Mouse (Mus musculus) lung, postnatal 25 days (tissue): Measurements from ENCODE around the gene Coq8b.

ENCODE experiments used
- DNase-seq: peaks from one replicate; pipeline ENCODE4 v3.0.0; 2022; ENCODE audit warnings: low spot score

Gene Coq8b

DNA sequence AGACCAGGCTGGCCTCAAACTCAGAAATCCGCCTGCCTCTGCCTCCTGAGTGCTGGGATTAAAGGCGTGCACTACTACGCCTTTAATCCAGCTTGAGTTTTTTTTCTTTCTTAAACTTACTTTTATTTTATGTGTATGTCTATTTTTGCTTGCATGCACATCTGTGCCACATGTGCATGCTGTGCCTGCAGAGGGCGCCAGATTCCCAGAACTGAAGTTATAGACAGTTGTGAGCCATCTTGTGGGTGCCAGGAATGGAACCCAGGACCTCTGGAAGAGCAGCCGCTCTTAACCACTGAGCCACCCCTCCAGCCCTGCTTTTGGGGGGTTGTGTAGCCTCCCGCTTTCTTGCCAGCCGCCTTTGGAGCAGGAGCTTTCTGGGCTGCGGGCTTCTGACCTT lies 38.6 kb downstream of the Coq8b start:
- DNase-seq = no peak

DNA sequence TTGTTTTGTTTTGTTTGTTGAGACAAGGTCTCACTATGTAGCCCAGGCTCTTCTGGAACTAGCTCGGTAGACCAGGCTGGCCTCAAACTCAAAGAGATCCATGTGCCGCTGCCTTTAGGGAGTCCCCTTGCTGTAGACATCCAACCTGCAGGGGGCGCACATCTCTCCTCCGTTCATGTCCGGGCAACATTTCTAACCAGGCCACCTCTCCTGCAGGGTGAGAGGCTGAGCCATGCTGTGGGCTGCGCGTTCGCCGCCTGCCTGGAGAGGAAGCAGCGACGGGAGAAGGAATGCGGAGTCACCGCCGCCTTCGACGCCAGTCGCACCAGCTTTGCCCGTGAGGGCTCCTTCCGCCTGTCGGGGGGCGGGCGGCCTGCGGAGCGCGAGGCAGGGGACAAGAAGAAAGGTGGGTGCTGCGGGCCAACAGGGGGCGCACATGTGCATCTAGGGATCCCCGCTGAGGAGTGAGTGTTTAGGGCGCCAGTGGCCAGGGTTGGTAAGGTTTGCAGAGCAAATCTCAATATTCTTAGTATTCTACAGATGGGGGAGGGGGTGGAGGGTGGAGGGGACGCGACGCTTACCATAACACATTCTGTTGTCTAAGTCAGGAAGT lies 41.0 kb downstream of the Coq8b start:
- no peak for DNase-seq

- no peak for DNase-seq
Measured at GRCm38 (mm10) chr7:27274916-27275315, 42.1 kb downstream of the Coq8b start.

DNA sequence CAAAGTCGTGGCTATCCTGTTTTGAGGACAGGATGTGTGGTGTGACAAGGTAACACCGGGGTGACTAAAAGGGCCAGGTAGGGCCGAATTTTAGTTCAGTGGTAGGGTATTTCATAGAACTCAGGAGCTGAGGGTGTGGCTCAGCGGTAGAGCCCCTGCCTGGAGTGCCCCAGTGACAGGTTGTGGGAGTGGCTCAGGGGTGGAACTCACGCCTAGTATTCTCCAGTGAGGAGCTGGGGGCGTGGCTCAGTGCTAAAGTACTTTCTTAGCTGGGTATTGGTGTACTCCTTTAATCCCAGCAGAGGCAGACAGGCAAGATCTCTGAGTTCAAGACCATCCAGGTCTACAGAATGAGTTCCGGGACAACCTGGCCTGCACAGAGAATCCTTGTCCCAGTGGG lies 43.2 kb downstream of the Coq8b start:
- no peak for DNase-seq

DNA sequence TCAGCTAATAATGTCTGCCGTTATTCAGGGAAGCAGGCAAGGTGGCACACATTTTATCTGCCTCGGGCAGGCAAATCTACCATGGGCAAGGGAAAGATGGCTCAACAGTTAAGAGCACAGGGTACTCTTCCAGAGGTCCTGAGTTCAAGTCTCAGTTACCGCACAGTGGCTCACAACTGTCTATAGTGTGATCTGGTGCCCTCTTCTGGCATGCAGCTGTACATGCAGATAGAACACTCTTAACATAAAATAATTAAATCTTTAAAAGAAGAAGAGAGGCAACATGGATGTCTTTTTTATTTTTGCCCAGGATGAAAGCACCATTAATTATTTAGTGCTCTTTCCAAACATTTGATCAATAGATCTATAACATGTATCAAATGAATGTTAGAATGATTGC lies 44.4 kb downstream of the Coq8b start:
- no peak for DNase-seq

GRCm38 (mm10) chr7:27281717-27282116 lies 48.9 kb downstream of the Coq8b start:
- DNase-seq = no peak

GRCm38 (mm10) chr7:27282225-27282624 lies 49.4 kb downstream of the Coq8b start:
- no peak for DNase-seq

- peak; percentile 47 for DNase-seq
Measured at GRCm38 (mm10) chr7:27284865-27285697, 52.3 kb downstream of the Coq8b start.

DNA sequence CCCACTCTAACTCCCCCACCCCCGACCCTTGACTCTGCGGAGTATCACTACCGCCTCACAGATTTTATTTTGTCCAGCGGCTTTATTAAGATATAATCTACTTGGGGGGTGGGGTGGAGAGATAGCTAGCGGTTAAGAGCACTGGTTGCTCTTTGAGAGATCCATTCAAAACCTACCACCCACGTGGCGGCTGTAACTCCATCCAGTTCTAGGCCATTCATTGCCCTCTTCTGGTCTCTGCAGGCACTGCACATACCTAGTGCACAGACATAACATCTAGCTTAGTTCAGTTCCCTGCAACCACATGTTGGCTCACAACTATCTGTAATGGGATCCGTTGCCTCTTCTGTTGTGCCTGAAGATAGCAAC lies 52.9 kb downstream of the Coq8b start:
- peak; percentile 73 for DNase-seq

GRCm38 (mm10) chr7:27288732-27289131 lies 55.9 kb downstream of the Coq8b start:
- no peak for DNase-seq

GRCm38 (mm10) chr7:27290555-27290954 lies 57.7 kb downstream of the Coq8b start:
- DNase-seq = no peak

DNA sequence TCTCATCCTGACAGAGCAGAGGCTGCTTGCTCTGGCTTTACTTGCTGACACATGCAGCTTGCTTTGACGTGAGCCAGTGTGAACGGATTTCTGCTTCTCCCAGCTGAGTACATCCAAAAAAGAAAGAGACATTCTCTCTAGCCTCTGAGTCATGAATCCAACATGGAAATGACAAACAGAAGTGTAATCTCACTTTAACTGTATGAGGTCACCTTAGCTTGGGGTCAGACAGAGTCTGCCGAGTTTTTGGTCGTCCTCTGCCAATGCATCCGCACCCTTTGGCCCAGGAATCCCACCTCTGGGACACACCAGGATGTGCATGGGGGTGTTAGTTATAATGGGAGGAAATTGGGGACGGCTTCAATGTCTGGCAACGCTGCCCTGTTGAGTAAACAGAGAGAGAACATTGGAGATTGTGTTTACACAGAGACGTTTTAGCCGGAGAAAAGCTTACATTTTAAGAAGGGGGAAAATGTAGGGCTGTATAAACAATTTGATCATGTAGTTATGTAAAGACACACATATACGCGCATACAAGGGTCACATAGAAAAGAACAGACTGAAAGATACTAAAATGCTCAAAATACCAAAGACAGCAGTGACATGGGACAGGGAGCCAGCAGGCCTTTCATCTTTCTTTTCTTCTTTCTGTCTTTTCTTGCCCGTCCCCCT lies 59.1 kb downstream of the Coq8b start:
- DNase-seq = peak; percentile 82

- peak; percentile 49 for DNase-seq
Measured at GRCm38 (mm10) chr7:27295956-27296355, 63.1 kb downstream of the Coq8b start.

GRCm38 (mm10) chr7:27296518-27296917 lies 63.7 kb downstream of the Coq8b start:
- DNase-seq = no peak

GRCm38 (mm10) chr7:27298033-27298610 lies 65.3 kb downstream of the Coq8b start:
- no peak for DNase-seq

- DNase-seq = no peak
Measured at GRCm38 (mm10) chr7:27298816-27299215, 66.0 kb downstream of the Coq8b start.

DNA sequence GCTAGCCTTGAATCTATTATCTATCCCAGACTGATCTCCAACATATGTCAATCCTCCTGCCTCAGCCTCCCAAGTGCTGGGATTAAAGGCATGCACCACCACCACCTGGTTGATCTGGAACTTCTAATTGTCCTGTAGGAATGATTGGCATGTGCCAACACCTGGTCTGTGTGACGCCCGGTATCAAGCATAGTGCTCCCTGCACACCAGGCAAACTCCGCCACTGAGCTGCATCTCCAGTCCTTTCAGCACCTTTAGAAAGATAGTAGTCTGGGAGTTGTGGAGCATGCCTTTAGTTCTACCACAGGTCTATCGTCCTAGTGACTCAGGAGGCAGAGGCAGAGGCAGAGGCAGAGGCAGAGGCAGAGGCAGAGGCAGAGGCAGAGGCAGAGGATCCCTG lies 67.5 kb downstream of the Coq8b start:
- DNase-seq = no peak

GRCm38 (mm10) chr7:27300801-27301200 lies 68.0 kb downstream of the Coq8b start:
- no peak for DNase-seq

- DNase-seq = peak; percentile 78
Measured at GRCm38 (mm10) chr7:27302172-27302571, 69.3 kb downstream of the Coq8b start.

- no peak for DNase-seq
Measured at GRCm38 (mm10) chr7:27305091-27305730, 72.4 kb downstream of the Coq8b start.

- no peak for DNase-seq
Measured at GRCm38 (mm10) chr7:27306161-27307160, 73.6 kb downstream of the Coq8b start.
